Mouse (Mus musculus) gastrocnemius, adult 2 months (tissue): ENCODE results near the gene Ap5m1. TPM values are rescaled to one million over a fixed set of nuclear protein-coding genes. Genes with fewer than 3 reads are reported as not detected.

Source experiments
- DNase-seq: peaks from one replicate; pipeline ENCODE4 v3.0.0; 2022
- H3K27ac ChIP-seq: fragments of 200-600 bp; 2 replicates; pipeline ENCODE4 v1.8.1; 2022; ENCODE audit warnings: mild to moderate bottlenecking
- H3K4me3 ChIP-seq: fragments of 200-600 bp; 2 replicates; pipeline ENCODE4 v1.8.1; 2022; ENCODE audit warnings: mild to moderate bottlenecking, moderate library complexity
- CTCF ChIP-seq: fragments of 200-600 bp; IDR thresholded peaks from 2 replicates; pipeline ENCODE4 v1.8.1; 2022; ENCODE audit warnings: antibody characterized with exemption, mild to moderate bottlenecking, moderate library complexity
- intact Hi-C: fragments of 180-260 bp; cut with DNase I; formaldehyde crosslinking; loops from one replicate; pipeline ENCODE4 v1.15.1; 2025
- long read RNA-seq, 2 experiments: library from polyadenylated mRNA; stranded (forward); transcript quantifications; one replicate each; pipeline ENCODE4 v2.0.0; 2021
- total RNA-seq, 2 experiments: library from RNA; stranded (reverse); gene quantifications; 2 replicates each; pipeline ENCODE4 v1.2.3; 2021

Ap5m1 gene
- 10 to 100 TPM; 10.5 to 10.9 TPM for total RNA-seq
- long read RNA-seq, experiment 1, full-length matches to known transcripts, result 9 of 12 reads
- long read RNA-seq, experiment 1, partial matches to known transcripts, result 0 of 12 reads
- long read RNA-seq, experiment 1, other reads (novel, unspliced or antisense), result 3 of 12 reads
- long read RNA-seq, experiment 2, full-length matches to known transcripts, result 6 of 7 reads
- long read RNA-seq, experiment 2, partial matches to known transcripts, result 0 of 7 reads
- long read RNA-seq, experiment 2, other reads (novel, unspliced or antisense), result 1 of 7 reads

GRCm38 (mm10) chr14:49065529-49066273 lies at the start of gene Ap5m1:
TSS of gene Ap5m1 (plus strand) at chr14:49066097.
- peak within 1 kb of the TSS; percentile 97 for H3K27ac ChIP-seq
- TF ChIP-seq CTCF, result no peak
- peak; percentile 62 for DNase-seq
- intact Hi-C loops, result loop anchor here (5.0 kb wide), 1 partner anchor 107 kb away; the partner anchor contains the start of gene Naa30
- peak within 1 kb of the TSS; percentile 91 for H3K4me3 ChIP-seq

- H3K4me3 ChIP-seq, result no peak overlapping the region
- intact Hi-C loops, result no loop called here
- no peak overlapping the region for H3K27ac ChIP-seq
- no peak for DNase-seq
- no peak for TF ChIP-seq CTCF
Observed at GRCm38 (mm10) chr14:49019765-49020164, 46.1 kb upstream of the Ap5m1 start.

GRCm38 (mm10) chr14:49027040-49027778 lies 38.7 kb upstream of the Ap5m1 start:
- no peak for DNase-seq
- no peak for TF ChIP-seq CTCF
- intact Hi-C loops, result no loop called here
- Histone ChIP-seq H3K27ac (no peak overlapping the region), H3K4me3 (no peak overlapping the region)

GRCm38 (mm10) chr14:49027779-49028368 lies 38.0 kb upstream of the Ap5m1 start:
- Histone ChIP-seq H3K4me3 (no peak overlapping the region), H3K27ac (no peak overlapping the region)
- peak; percentile 35; the same call in 1 of the 2 replicates for TF ChIP-seq CTCF
- DNase-seq, result no peak
- intact Hi-C loops, result no loop called here

GRCm38 (mm10) chr14:49028991-49029390 lies 36.9 kb upstream of the Ap5m1 start:
- intact Hi-C loops, result no loop called here
- Histone ChIP-seq H3K27ac (no peak overlapping the region), H3K4me3 (no peak overlapping the region)
- TF ChIP-seq CTCF, result no peak
- DNase-seq, result no peak

GRCm38 (mm10) chr14:49045610-49046009 lies 20.3 kb upstream of the Ap5m1 start:
- no peak for DNase-seq
- intact Hi-C loops, result no loop called here
- TF ChIP-seq CTCF, result no peak
- H3K4me3 ChIP-seq, result no peak overlapping the region
- no peak overlapping the region for H3K27ac ChIP-seq

GRCm38 (mm10) chr14:49049492-49049891 lies 16.4 kb upstream of the Ap5m1 start:
- H3K4me3 ChIP-seq, result no peak overlapping the region
- TF ChIP-seq CTCF, result no peak
- DNase-seq, result no peak
- intact Hi-C loops, result no loop called here
- H3K27ac ChIP-seq, result no peak overlapping the region

GRCm38 (mm10) chr14:49063838-49064237 lies 2.1 kb upstream of the Ap5m1 start:
- intact Hi-C loops, result no loop called here
- no peak for TF ChIP-seq CTCF

GRCm38 (mm10) chr14:49066274-49066823 lies 452 bp downstream of the Ap5m1 start, which contains the start of gene Exoc5:
TSS of gene Exoc5 (minus strand) at chr14:49066653.
- Histone ChIP-seq H3K4me3 (peak within 1 kb of the TSS; percentile 91), H3K27ac (peak within 1 kb of the TSS; percentile 97)
- peak; percentile 98 for DNase-seq
- intact Hi-C loops, result loop anchor here (5.0 kb wide), 1 partner anchor 106 kb away; the partner anchor contains the start of gene Naa30
- TF ChIP-seq CTCF, result no peak

More at GRCm38 (mm10) chr14:49063838-49064237, 2.1 kb upstream of the Ap5m1 start:
- no peak overlapping the region for H3K4me3 ChIP-seq
- H3K27ac ChIP-seq, result no peak overlapping the region
- DNase-seq, result no peak

- Histone ChIP-seq H3K27ac (no peak overlapping the region), H3K4me3 (no peak overlapping the region)
- intact Hi-C loops, result no loop called here
- no peak for TF ChIP-seq CTCF
- no peak for DNase-seq
Observed at GRCm38 (mm10) chr14:49072837-49073236, 6.9 kb downstream of the Ap5m1 start.

GRCm38 (mm10) chr14:49073896-49074295 lies 8.0 kb downstream of the Ap5m1 start:
- no peak overlapping the region for H3K4me3 ChIP-seq

GRCm38 (mm10) chr14:49074361-49074760 lies 8.5 kb downstream of the Ap5m1 start:
- intact Hi-C loops, result no loop called here
- H3K4me3 ChIP-seq, result no peak overlapping the region
- TF ChIP-seq CTCF, result no peak
- no peak for DNase-seq
- H3K27ac ChIP-seq, result no peak overlapping the region

More at GRCm38 (mm10) chr14:49073896-49074295, 8.0 kb downstream of the Ap5m1 start:
- intact Hi-C loops, result no loop called here
- no peak for DNase-seq
- TF ChIP-seq CTCF, result no peak
- H3K27ac ChIP-seq, result no peak overlapping the region
